Mouse (Mus musculus) lung, postnatal 36 days (tissue): Measurements from ENCODE around the gene Prm2.

Experiments
- DNase-seq: peaks from one replicate; pipeline ENCODE4 v3.0.0; 2022; ENCODE audit warnings: mixed read lengths

Prm2 gene

DNA sequence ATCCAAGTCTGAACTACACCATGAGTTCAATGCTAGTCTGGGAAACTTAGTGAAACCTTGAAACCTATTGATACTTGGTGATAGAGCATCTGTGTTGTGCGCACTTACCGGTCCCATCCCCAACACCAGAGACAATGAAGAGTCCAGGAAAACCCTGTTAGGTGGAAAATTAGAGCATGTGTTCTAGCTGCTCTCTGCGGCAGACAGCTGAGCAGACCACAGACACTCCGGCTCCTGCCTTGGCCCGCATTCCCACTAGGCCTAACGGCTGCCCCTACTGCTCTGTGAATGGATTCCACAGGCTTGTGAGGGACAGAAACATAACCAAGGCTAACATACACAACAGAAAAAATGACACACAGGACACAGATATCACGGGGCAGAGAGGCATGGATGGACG, 22.4 kb downstream of the Prm2 start:
- DNase-seq, result no peak

DNA sequence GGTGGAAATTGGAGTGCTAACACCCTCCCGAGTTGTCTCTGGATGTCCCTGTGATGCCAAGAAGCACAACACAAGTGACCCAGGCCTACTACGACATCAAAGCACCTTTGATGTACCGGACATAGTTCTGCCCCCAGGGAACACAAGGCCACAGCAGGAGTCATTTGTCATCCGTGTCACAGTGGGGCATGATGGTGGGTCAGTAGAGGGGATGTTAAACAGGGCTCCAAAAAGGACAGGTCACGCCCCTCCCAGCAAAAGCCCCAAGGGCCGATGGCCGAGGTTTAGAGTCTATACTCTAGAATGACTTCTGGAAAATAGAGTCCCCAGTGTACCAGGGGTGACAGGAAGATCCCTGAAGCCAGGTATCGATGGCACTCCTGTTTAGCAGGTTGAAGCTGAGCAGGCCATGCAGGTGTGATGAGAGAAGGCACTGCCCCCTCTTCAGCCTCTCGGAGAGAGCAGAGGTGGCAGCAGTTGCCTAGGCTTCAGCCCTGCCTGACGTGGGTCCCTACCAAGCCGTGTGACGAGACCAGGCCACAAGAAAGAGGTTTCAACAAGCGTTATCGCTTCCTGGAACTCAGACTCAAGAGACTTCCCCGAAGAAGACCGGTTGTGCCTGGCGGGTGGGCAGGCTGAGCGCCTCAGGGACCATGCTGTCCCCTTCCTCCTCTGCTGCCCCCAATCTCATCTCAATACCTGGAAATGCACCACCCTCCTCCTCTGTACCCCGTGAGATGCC, 24.0 kb downstream of the Prm2 start:
- DNase-seq, result peak; percentile 42

GRCm38 (mm10) chr16:10770531-10771325, 25.2 kb downstream of the Prm2 start:
- DNase-seq, result no peak

DNA sequence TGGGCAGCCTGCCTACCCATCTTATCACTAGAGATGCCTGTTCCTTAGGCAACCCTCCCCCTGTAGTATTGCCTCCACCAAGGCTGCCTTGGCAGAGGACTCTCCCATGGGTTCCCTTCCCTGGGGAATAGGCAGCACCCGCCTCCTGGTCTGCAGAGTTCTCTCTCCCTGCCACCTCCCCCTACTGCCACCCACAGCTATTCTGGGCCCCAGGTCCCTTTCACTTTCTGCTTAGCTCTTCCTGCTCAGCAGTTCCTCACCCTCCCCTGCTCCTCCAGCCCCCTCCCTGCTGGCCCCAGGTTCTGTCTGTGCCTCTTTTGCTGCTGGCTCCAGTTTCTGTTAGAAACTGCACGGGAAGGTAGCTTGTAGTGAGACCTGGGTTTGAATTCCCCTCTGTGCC, 26.3 kb downstream of the Prm2 start:
- no peak for DNase-seq

DNA sequence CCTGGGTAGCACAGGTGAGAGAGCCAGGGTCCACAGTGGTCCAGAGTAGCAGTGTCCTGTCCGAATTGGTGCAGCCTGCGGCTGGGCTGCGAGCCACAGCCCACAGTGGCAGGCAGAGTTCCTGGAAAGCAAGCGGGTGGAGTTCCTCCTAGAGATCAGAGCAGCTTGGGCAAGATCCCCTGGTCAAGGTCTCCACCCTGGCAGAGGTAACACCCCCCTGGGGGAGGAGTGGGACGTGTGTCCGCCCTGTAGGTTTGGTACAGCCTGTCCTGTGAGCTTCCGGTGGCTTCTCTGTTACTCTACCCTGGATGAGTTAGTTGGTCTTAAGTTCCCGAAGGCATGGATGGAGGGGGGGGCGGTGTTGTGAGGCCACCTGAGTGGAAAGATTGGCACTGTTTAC, 27.1 kb downstream of the Prm2 start:
- DNase-seq, result peak; percentile 66

DNA sequence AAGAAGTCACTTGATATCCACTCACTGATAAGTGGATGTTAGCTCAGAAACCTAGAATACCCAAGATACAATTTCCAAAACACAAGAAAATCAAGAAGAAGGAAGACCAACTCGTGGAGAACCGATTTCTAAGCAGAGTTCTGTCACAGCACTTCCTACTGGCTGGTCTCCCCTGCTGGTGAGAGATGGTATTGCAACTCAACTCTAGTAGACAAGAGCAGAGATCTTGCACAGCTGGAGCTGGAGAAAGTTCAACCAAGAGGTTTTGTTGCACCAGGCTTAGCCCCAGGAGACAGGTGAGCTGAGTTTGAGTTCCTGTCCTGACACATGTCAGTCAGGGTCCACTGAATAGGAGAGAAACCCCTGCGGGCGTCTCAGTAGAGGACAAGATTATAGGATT, 28.8 kb downstream of the Prm2 start:
- peak; percentile 94 for DNase-seq

GRCm38 (mm10) chr16:10764323-10764722, 31.6 kb downstream of the Prm2 start:
- DNase-seq, result peak; percentile 66

- no peak for DNase-seq
Measured at GRCm38 (mm10) chr16:10763540-10764264, 32.2 kb downstream of the Prm2 start.

- peak; percentile 42 for DNase-seq
Measured at GRCm38 (mm10) chr16:10762569-10763180, 33.3 kb downstream of the Prm2 start.

DNA sequence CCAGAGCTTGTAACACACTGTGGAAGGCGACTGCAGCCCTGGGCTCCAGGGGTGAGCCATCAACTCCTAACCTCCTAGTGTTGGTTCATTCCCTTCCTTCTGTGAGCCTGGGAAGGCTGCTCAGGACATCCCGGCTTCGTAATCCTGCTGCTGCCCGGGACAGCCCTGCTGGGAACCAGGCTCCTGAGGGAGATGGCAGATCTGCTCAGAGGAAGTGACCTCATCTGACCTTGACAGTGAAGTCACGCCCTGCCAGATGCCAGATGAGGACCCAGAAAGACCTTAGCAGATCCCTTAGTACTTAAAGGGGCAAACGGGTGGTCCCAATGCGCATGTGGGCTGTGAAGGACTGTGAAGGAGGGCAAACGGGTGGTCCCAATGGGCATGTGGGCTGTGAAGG, 34.8 kb downstream of the Prm2 start:
- peak; percentile 34 for DNase-seq

GRCm38 (mm10) chr16:10756168-10756567, 39.8 kb downstream of the Prm2 start:
- DNase-seq, result no peak

- no peak for DNase-seq
Measured at GRCm38 (mm10) chr16:10754521-10755296, 41.2 kb downstream of the Prm2 start.

DNA sequence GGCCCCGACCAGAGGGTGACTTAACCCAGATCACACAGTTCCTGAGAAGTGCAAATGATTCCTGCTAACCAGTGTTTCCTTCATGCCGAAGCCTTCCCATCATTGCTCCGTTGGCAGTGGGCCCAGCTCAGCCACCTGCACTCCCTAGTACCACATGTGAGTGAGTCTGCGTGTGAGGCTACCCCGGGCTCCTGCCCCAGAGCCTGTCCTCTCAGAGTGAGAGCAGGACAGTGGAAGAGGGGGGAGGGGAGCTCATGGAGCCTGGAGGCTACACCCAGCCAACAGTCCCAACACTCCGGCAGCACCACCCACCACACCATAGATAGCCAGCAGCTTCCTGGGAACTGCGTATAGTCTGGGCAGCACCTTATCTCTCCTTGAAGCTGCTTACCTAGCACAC, 46.1 kb downstream of the Prm2 start:
- no peak for DNase-seq

DNA sequence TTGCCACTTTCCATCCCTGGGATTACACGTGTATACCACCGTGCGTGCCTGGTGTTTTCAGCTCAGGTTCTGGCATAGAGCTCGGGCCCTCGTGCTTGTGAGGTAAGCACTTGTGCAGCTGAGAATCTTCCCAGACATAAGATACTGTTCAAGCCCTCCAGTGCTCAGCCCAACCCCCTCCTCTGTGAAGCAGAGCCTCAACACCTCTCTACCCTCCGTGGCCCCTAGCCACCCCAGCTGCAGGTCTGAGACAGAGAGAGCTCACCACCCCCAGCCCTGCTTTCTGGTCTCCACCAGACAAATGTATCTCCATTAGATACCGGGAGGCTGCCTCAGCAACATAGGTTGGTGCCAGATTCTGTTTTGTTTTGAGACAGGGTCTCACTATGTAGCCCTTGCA, 46.7 kb downstream of the Prm2 start:
- DNase-seq, result no peak
